Mouse (Mus musculus) kidney, adult 9 months (tissue): ENCODE data around the gene Hist1h4h.
"Not testable (repeated sequence)": the region's sequence is repeated elsewhere in the genome, so short reads cannot be mapped to it uniquely, and the experiment has no call there.

Experiments used
- DNase-seq: peaks from one replicate; pipeline ENCODE4 v3.0.0; 2022

Gene Hist1h4h

GRCm38 (mm10) chr13:23535137-23536075 lies 4.6 kb downstream of the Hist1h4h start, which contains the start of gene Hist1h3g:
TSS of gene Hist1h3g (plus strand) at chr13:23535422.
- DNase-seq: peak; percentile 82

- DNase-seq: no peak
Observed at GRCm38 (mm10) chr13:23536076-23536822, 5.4 kb downstream of the Hist1h4h start.

DNA sequence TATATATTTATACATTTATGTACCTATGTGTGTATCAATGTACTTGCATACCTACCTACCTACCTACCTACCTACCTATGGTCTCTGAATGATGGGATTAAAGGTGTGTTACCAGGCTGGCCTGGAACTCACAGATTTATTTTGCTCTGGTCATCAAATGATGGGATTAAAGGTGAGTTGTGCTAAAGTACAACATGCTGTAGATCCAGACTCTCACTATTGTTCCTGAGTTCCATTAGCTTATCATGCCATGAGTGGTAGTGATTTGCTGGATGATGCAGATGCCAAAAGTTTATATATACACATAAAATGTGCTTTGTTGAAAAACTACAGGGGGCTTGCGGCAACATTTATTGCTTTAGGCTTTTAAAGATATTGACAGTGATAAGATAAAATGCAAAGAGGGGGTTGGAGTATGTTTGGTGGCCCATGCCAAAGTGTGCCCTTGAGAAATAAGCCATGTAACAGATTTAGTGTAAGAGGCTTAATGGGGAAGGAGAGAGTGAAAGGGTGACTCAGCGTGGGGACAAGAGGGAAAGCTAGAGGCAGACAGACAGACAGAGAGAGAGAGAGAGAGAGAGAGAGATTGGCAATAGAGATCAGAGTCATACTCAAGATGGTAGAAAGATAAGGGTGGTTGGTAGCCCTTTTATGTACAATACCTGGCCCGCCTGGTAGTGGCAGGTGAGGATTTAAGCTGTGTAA lies 6.3 kb downstream of the Hist1h4h start:
- DNase-seq: no peak

DNA sequence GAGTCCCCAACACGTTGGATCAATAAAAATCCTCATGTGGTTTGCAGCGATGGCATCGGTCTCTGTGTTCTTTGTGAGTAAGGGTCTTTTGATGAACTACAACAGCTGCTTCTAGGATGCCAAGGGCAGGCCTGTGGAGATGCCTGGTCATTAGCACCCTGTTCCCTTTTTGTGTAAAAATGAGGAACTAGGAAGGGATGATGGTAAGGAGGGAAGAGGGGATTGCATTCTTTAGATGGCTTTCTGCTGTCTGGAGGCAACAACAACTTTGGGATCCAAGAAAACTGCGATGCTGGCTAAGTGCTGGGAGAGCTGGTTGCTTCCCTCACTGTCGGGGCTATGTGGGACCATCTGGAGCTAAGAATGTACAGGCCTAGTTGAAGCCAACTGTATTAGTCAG lies 7.4 kb downstream of the Hist1h4h start:
- no peak for DNase-seq

DNA sequence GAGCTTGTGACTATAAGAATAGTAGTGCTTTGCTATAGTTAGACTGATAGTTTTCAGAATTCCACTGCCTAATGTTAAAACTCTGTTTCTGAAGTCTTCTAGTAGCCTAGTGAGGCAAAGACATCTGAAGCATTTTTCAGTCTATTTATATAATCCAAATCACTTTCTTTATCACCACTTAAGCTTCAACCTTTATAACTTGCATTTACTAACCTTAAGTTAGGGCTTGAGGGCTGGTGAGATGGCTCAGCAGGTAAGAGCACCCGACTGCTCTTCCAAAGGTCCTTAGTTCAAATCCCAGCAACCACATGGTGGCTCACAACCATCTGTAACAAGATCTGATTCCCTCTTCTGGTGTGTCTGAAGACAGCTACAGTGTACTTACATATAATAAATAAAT lies 9.0 kb downstream of the Hist1h4h start:
- not testable (repeated sequence) for DNase-seq

- DNase-seq: no peak
Observed at GRCm38 (mm10) chr13:23541497-23541896, 10.6 kb downstream of the Hist1h4h start.

GRCm38 (mm10) chr13:23542225-23542980 lies 11.6 kb downstream of the Hist1h4h start:
- DNase-seq: not testable (repeated sequence)

DNA sequence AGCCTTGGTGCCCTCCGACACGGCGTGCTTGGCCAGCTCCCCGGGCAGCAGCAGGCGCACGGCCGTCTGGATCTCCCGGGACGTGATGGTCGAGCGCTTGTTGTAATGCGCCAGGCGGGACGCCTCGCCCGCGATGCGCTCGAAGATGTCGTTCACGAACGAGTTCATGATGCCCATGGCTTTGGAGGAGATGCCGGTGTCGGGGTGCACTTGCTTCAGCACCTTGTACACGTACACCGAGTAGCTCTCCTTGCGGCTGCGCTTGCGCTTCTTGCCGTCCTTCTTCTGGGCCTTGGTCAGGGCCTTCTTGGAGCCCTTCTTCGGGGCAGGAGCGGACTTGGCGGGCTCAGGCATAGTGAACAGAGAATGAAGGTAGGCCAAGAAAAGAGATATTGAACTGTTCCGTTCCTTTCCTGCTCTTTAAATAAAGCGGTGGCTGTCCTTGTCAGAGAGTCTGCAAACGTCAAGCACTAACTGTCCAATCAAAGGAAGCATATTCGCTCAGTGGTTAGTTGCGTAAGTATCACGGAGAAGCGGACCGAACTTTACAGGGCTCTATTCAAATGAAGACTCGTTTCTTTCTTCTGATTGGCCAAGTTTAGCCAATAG lies 12.3 kb downstream of the Hist1h4h start, which contains the start of gene Hist1h2bh:
Hist1h2bh (minus strand) TSS at position 394 of the 609 bp plus-strand sequence.
- peak; percentile 85 for DNase-seq

GRCm38 (mm10) chr13:23543965-23544786 lies 13.3 kb downstream of the Hist1h4h start, which contains the start of gene Hist1h3f:
TSS of gene Hist1h3f (plus strand) at chr13:23544052.
- DNase-seq: peak; percentile 89

GRCm38 (mm10) chr13:23544787-23545120 lies 13.9 kb downstream of the Hist1h4h start:
- not testable (repeated sequence) for DNase-seq

GRCm38 (mm10) chr13:23546694-23547093 lies 15.8 kb downstream of the Hist1h4h start:
- DNase-seq: no peak

GRCm38 (mm10) chr13:23550761-23551145 lies 19.9 kb downstream of the Hist1h4h start:
- no peak for DNase-seq

DNA sequence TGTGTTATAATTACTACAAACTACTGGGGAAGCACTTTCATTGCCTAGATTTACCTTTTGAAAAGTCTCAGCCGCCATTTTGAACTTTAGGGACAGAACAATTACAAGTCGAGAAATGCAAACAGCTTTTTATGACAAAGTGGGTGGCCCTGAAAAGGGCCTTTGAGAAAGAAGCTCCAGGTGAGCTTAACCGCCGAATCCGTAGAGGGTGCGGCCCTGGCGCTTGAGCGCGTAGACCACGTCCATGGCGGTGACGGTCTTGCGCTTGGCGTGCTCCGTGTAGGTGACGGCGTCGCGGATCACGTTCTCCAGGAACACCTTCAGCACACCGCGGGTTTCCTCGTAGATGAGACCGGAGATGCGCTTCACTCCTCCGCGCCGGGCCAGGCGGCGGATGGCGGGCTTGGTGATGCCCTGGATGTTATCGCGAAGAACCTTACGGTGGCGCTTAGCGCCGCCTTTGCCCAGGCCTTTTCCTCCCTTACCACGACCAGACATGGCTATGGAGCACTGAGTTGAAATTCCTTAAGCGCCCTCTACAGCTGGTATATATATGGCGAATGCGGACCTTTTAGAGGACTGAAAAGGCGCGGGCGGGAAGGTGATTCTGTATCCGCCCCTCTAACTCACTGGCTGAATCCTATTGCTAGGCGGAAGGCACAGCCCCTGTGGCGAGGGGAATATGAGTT lies 20.4 kb downstream of the Hist1h4h start, which contains the start of gene Hist1h4f:
Hist1h4f (minus strand) TSS at position 503 of the 689 bp plus-strand sequence.
- peak; percentile 80 for DNase-seq

DNA sequence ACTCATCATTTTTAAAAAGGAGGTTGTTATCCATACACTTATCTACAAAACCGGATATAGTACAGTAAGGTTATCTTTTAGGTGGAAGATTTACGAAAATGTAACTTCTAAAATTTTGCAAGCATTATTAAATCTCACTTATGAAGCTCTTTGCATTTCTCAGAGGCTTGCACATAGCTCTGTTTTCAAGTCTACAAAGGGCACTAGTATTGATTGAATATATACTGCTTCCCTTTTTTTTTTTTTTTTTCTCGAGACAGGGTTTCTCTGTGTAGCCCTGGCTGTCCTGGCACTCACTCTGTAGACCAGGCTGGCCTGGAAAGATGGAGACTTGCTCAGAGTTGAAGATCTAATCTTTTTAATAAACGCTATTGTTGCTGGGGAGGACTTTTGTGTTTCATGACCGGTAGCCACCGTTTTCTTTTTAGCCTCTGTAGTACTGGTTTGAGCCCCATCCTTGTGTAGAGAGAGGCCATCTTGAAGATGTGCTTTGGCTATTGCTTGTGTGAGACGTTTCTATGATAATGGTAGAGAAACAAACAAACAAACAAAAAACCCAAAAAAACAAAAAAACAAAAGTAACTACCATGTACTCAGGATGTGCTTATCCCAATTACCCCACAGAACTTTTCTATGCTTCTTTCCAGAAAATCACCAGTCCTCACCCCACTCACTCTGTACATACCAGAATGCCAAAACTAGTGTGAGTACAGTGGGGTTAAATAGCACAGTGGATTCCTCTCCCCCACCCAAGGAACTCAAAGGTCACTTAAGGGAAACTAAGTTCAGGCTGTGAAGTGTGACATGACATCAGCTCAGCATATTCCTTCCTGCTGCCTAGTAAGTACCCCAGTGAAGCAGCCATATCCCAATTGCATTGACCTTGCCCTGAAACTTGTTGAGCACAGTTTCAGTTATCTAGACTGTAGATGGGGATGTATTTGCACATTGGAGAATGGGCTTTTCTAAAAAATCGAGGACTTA lies 21.4 kb downstream of the Hist1h4h start:
- no peak for DNase-seq

DNA sequence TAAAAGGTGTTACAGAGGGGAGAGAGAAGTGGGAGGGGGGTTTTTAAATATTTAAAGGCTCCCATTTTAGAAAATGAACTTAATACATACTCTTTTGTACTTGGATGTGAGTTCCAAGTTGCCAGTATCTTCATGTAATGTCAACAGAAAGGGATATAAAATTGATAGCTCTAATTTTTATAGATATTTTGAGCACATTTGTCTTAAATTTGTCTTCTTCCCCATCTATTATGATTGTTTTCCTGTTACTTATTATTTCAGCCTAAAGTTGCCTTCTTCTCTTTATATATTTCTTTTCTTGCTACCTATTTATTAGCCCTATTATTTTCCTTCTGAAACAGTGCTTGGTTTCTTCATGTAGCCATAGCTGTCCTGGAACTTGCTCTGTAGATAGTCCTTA lies 22.1 kb downstream of the Hist1h4h start, which contains the start of gene Hist1h1d:
Hist1h1d (plus strand) TSS at position 301 of the 400 bp plus-strand sequence.
- no peak for DNase-seq

GRCm38 (mm10) chr13:23554393-23554792 lies 23.5 kb downstream of the Hist1h4h start:
- no peak for DNase-seq

DNA sequence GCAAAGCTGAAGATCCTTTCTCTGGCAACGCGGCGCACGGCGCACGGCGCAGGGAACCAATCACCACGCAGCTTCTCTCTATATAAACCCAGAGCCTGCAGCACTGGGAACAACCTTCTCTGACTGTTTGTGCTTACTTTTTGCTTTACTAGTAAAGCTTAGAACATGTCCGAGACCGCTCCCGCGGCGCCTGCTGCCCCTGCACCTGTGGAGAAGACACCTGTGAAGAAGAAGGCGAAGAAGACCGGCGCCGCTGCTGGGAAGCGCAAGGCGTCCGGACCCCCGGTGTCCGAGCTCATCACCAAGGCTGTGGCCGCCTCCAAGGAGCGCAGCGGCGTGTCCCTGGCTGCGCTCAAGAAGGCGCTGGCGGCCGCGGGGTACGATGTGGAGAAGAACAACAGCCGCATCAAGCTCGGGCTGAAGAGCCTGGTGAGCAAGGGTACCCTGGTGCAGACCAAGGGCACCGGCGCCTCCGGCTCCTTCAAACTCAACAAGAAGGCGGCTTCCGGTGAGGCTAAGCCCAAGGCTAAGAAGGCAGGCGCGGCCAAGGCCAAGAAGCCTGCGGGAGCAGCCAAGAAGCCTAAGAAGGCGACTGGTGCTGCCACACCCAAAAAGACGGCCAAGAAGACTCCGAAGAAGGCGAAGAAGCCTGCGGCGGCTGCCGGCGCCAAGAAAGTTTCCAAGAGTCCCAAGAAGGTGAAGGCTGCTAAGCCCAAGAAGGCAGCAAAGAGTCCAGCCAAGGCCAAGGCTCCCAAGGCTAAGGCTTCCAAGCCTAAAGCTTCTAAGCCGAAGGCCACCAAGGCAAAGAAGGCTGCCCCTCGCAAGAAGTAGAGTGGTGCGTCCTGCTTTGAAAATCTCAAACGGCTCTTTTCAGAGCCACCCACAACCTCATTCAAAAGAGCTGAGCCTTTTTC lies 24.3 kb downstream of the Hist1h4h start:
- DNase-seq: no peak
